Mouse (Mus musculus): ENCODE measurements around the gene Pbx2. TPM values are rescaled to one million over a fixed set of nuclear protein-coding genes. Genes with fewer than 3 reads are reported as not detected.

Pbx2 gene
- polyA plus RNA-seq, 1 experiment from 2014 or later, result 17.9 TPM

- ATAC-seq (replicated peaks; ENCODE audit: low FRiP score) (no peak), DNase-seq (ENCODE audit: low spot score) (no peak)
- H3K9me3 ChIP-seq (ENCODE audit: control insufficient read depth, low read length), result no peaks in the 10 kb centered on the region; the same call in 1 of the 2 replicates
- H3K4me3 ChIP-seq (ENCODE audit: low read depth, low read length), result no peak overlapping the region
- H3K4me1 ChIP-seq (replicated peaks; ENCODE audit: control insufficient read depth, insufficient read depth, low read length), result no peaks in the 10 kb centered on the region
- no peaks in the 10 kb centered on the region for H3K36me3 ChIP-seq (ENCODE audit: control insufficient read depth, insufficient read depth, low read length)
- H3K27me3 ChIP-seq (ENCODE audit: control insufficient read depth, insufficient read depth, low read length), result no peaks in the 10 kb centered on the region
- no peak overlapping the region for H3K27ac ChIP-seq (ENCODE audit: low read depth, low read length)
- WGBS, result 80% methylated on average over 13 of the region's 13 CpGs
- H3K4me2 ChIP-seq (ENCODE audit: low read depth, low read length, severe bottlenecking), result no peak overlapping the region
- H3K9ac ChIP-seq (ENCODE audit: low read length), result no peak overlapping the region
These were observed 22.6 kb upstream of the Pbx2 start for GRCm38 (mm10) chr17:34568421-34568820.

- no peaks in the 10 kb centered on the region for H3K36me3 ChIP-seq (ENCODE audit: control insufficient read depth, insufficient read depth, low read length)
- no peak overlapping the region for H3K27ac ChIP-seq (ENCODE audit: low read depth, low read length)
- 57% methylated on average over 4 of the region's 4 CpGs for WGBS
- no peak overlapping the region for H3K4me2 ChIP-seq (ENCODE audit: low read depth, low read length, severe bottlenecking)
- H3K27me3 ChIP-seq (ENCODE audit: control insufficient read depth, insufficient read depth, low read length), result no peaks in the 10 kb centered on the region
- H3K4me3 ChIP-seq (ENCODE audit: low read depth, low read length), result no peak overlapping the region
- H3K4me1 ChIP-seq (replicated peaks; ENCODE audit: control insufficient read depth, insufficient read depth, low read length), result no peaks in the 10 kb centered on the region
- DNase-seq (ENCODE audit: low spot score) (no peak), ATAC-seq (replicated peaks; ENCODE audit: low FRiP score) (no peak)
- no peak overlapping the region for H3K9ac ChIP-seq (ENCODE audit: low read length)
- no peaks in the 10 kb centered on the region; the same call in 1 of the 2 replicates for H3K9me3 ChIP-seq (ENCODE audit: control insufficient read depth, low read length)
These were observed 21.1 kb upstream of the Pbx2 start for GRCm38 (mm10) chr17:34569919-34570318.

GRCm38 (mm10) chr17:34571875-34572274 lies 19.2 kb upstream of the Pbx2 start:
- Histone ChIP-seq H3K4me3 (ENCODE audit: low read depth, low read length) (no peak overlapping the region), H3K4me2 (ENCODE audit: low read depth, low read length, severe bottlenecking) (no peak overlapping the region), H3K27ac (ENCODE audit: low read depth, low read length) (no peak overlapping the region), H3K9ac (ENCODE audit: low read length) (no peak overlapping the region), H3K4me1 (replicated peaks; ENCODE audit: control insufficient read depth, insufficient read depth, low read length) (no peaks in the 10 kb centered on the region), H3K36me3 (ENCODE audit: control insufficient read depth, insufficient read depth, low read length) (no peaks in the 10 kb centered on the region), H3K9me3 (ENCODE audit: control insufficient read depth, low read length) (no peaks in the 10 kb centered on the region), H3K27me3 (ENCODE audit: control insufficient read depth, insufficient read depth, low read length) (no peaks in the 10 kb centered on the region)
- DNase-seq (ENCODE audit: low spot score), result no peak
- ATAC-seq (replicated peaks; ENCODE audit: low FRiP score), result no peak
- 14% methylated on average over 5 of the region's 5 CpGs for WGBS

GRCm38 (mm10) chr17:34572361-34572760 lies 18.7 kb upstream of the Pbx2 start:
- Histone ChIP-seq H3K27me3 (ENCODE audit: control insufficient read depth, insufficient read depth, low read length) (no peaks in the 10 kb centered on the region), H3K9ac (ENCODE audit: low read length) (no peak overlapping the region), H3K4me2 (ENCODE audit: low read depth, low read length, severe bottlenecking) (no peak overlapping the region), H3K36me3 (ENCODE audit: control insufficient read depth, insufficient read depth, low read length) (no peaks in the 10 kb centered on the region), H3K9me3 (ENCODE audit: control insufficient read depth, low read length) (no peaks in the 10 kb centered on the region), H3K4me3 (ENCODE audit: low read depth, low read length) (no peak overlapping the region), H3K27ac (ENCODE audit: low read depth, low read length) (no peak overlapping the region), H3K4me1 (replicated peaks; ENCODE audit: control insufficient read depth, insufficient read depth, low read length) (no peaks in the 10 kb centered on the region)
- ATAC-seq (replicated peaks; ENCODE audit: low FRiP score) (no peak), DNase-seq (ENCODE audit: low spot score) (no peak)
- 11% methylated on average over 15 of the region's 15 CpGs for WGBS

- ATAC-seq (replicated peaks; ENCODE audit: low FRiP score) (no peak), DNase-seq (ENCODE audit: low spot score) (no peak)
- no peak overlapping the region for H3K9ac ChIP-seq (ENCODE audit: low read length)
- no peak overlapping the region for H3K4me3 ChIP-seq (ENCODE audit: low read depth, low read length)
- WGBS, result 82% methylated on average over 5 of the region's 5 CpGs
- no peak overlapping the region for H3K27ac ChIP-seq (ENCODE audit: low read depth, low read length)
- no peak overlapping the region for H3K4me2 ChIP-seq (ENCODE audit: low read depth, low read length, severe bottlenecking)
- H3K9me3 ChIP-seq (ENCODE audit: control insufficient read depth, low read length), result no peaks in the 10 kb centered on the region
- H3K4me1 ChIP-seq (replicated peaks; ENCODE audit: control insufficient read depth, insufficient read depth, low read length), result no peaks in the 10 kb centered on the region
- H3K36me3 ChIP-seq (ENCODE audit: control insufficient read depth, insufficient read depth, low read length), result no peaks in the 10 kb centered on the region
- no peaks in the 10 kb centered on the region for H3K27me3 ChIP-seq (ENCODE audit: control insufficient read depth, insufficient read depth, low read length)
These were observed 14.5 kb upstream of the Pbx2 start for GRCm38 (mm10) chr17:34576577-34576976.

GRCm38 (mm10) chr17:34578070-34578469 lies 13.0 kb upstream of the Pbx2 start:
- Histone ChIP-seq H3K4me3 (ENCODE audit: low read depth, low read length) (no peak overlapping the region), H3K4me1 (replicated peaks; ENCODE audit: control insufficient read depth, insufficient read depth, low read length) (no peaks in the 10 kb centered on the region), H3K9ac (ENCODE audit: low read length) (no peak overlapping the region), H3K9me3 (ENCODE audit: control insufficient read depth, low read length) (no peaks in the 10 kb centered on the region), H3K36me3 (ENCODE audit: control insufficient read depth, insufficient read depth, low read length) (no peaks in the 10 kb centered on the region), H3K4me2 (ENCODE audit: low read depth, low read length, severe bottlenecking) (no peak overlapping the region), H3K27me3 (ENCODE audit: control insufficient read depth, insufficient read depth, low read length) (no peaks in the 10 kb centered on the region), H3K27ac (ENCODE audit: low read depth, low read length) (no peak overlapping the region)
- no peak for ATAC-seq (replicated peaks; ENCODE audit: low FRiP score)
- DNase-seq (ENCODE audit: low spot score), result no peak
- WGBS, result 89% methylated on average over 3 of the region's 3 CpGs

- Histone ChIP-seq H3K27ac (ENCODE audit: low read depth, low read length) (no peak overlapping the region), H3K9ac (ENCODE audit: low read length) (no peak overlapping the region), H3K36me3 (ENCODE audit: control insufficient read depth, insufficient read depth, low read length) (no peaks in the 10 kb centered on the region)
These were observed 8.5 kb upstream of the Pbx2 start for GRCm38 (mm10) chr17:34582528-34582927.

GRCm38 (mm10) chr17:34583397-34583796 lies 7.7 kb upstream of the Pbx2 start:
- Histone ChIP-seq H3K27me3 (ENCODE audit: control insufficient read depth, insufficient read depth, low read length) (no peaks in the 10 kb centered on the region), H3K36me3 (ENCODE audit: control insufficient read depth, insufficient read depth, low read length) (no peaks in the 10 kb centered on the region), H3K27ac (ENCODE audit: low read depth, low read length) (no peak overlapping the region), H3K4me1 (replicated peaks; ENCODE audit: control insufficient read depth, insufficient read depth, low read length) (peaks cover 10% of the 10 kb centered on the region), H3K4me3 (ENCODE audit: low read depth, low read length) (no peak overlapping the region), H3K4me2 (ENCODE audit: low read depth, low read length, severe bottlenecking) (no peak overlapping the region), H3K9ac (ENCODE audit: low read length) (no peak overlapping the region), H3K9me3 (ENCODE audit: control insufficient read depth, low read length) (no peaks in the 10 kb centered on the region)
- WGBS, result 58% methylated on average over 7 of the region's 7 CpGs
- ATAC-seq (replicated peaks; ENCODE audit: low FRiP score) (no peak), DNase-seq (ENCODE audit: low spot score) (no peak)

More at GRCm38 (mm10) chr17:34582528-34582927, 8.5 kb upstream of the Pbx2 start:
- Histone ChIP-seq H3K4me2 (ENCODE audit: low read depth, low read length, severe bottlenecking) (no peak overlapping the region), H3K9me3 (ENCODE audit: control insufficient read depth, low read length) (no peaks in the 10 kb centered on the region), H3K4me3 (ENCODE audit: low read depth, low read length) (no peak overlapping the region), H3K4me1 (replicated peaks; ENCODE audit: control insufficient read depth, insufficient read depth, low read length) (peaks cover 7% of the 10 kb centered on the region; the same call in 1 of the 2 replicates), H3K27me3 (ENCODE audit: control insufficient read depth, insufficient read depth, low read length) (no peaks in the 10 kb centered on the region)
- WGBS, result 87% methylated on average over 12 of the region's 12 CpGs
- ATAC-seq (replicated peaks; ENCODE audit: low FRiP score) (no peak), DNase-seq (ENCODE audit: low spot score) (no peak)

GRCm38 (mm10) chr17:34583819-34584218 lies 7.2 kb upstream of the Pbx2 start:
- Histone ChIP-seq H3K36me3 (ENCODE audit: control insufficient read depth, insufficient read depth, low read length) (no peaks in the 10 kb centered on the region), H3K9ac (ENCODE audit: low read length) (no peak overlapping the region), H3K9me3 (ENCODE audit: control insufficient read depth, low read length) (no peaks in the 10 kb centered on the region), H3K4me3 (ENCODE audit: low read depth, low read length) (no peak overlapping the region), H3K4me2 (ENCODE audit: low read depth, low read length, severe bottlenecking) (no peak overlapping the region), H3K27ac (ENCODE audit: low read depth, low read length) (no peak overlapping the region), H3K27me3 (ENCODE audit: control insufficient read depth, insufficient read depth, low read length) (no peaks in the 10 kb centered on the region), H3K4me1 (replicated peaks; ENCODE audit: control insufficient read depth, insufficient read depth, low read length) (peaks cover 13% of the 10 kb centered on the region)
- ATAC-seq (replicated peaks; ENCODE audit: low FRiP score) (no peak), DNase-seq (ENCODE audit: low spot score) (no peak)
- WGBS, result 77% methylated on average over 8 of the region's 8 CpGs

Measured in forebrain, embryonic 11.5 days (tissue).